Mouse (Mus musculus): ENCODE results near the gene Cyp2b19.
"Not testable (repeated sequence)": the region's sequence is repeated elsewhere in the genome, so short reads cannot be mapped to it uniquely, and the experiment has no call there.

Cyp2b19 gene

GRCm38 (mm10) chr7:26756842-26757241, at the start of gene Cyp2b19:
Gene Cyp2b19, plus strand, starts transcription at chr7:26757142.
- DNase-seq: no peak

- no peak for DNase-seq
Measured at GRCm38 (mm10) chr7:26711061-26711460, 45.9 kb upstream of the Cyp2b19 start.

GRCm38 (mm10) chr7:26738940-26739339, 18.0 kb upstream of the Cyp2b19 start:
- no peak for DNase-seq

DNA sequence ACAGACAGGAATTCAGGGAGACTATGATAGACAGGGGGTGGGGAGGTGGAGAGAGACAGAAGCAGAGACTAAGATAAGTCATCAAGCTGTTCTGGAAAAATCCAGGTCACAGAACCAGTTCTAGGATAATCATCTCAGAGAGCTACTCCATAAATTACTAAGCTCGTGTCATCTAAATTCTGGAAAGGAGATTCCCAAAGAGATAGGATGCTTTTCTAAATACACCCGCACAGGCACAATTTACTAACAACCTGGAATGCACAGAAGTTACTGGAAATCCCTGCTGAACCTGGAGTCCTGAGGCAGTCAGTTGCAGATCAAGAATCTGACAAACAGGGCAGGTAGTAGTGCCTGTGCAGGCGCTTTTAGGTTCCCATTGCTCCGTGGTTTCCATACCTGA, 13.0 kb upstream of the Cyp2b19 start:
- no peak for DNase-seq

GRCm38 (mm10) chr7:26745486-26745885, 11.5 kb upstream of the Cyp2b19 start:
- DNase-seq: no peak

GRCm38 (mm10) chr7:26767084-26767483, 10.1 kb downstream of the Cyp2b19 start:
- DNase-seq: no peak

GRCm38 (mm10) chr7:26769881-26770470, 13.0 kb downstream of the Cyp2b19 start:
- no peak for DNase-seq

- no peak for DNase-seq
Measured at GRCm38 (mm10) chr7:26772866-26773586, 16.1 kb downstream of the Cyp2b19 start.

DNA sequence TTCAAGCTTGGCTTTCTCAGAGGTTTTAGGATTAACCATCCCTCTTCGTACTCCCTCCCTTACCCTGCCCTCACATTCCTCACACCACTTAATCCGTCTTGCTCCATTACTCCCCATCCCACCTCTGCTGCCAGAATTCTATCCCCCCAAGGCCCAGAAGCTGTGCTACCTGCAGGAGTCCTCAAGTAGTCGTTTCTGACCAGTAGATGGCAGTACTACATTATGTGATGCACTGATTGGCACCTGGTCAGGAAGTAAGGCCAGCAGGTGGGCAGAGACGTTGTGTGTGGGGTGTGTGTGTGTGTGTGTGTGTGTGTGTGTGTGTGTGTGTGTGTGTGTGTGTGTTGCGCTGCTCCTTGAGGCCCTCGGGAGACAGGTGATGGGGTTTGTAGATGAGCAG, 18.9 kb downstream of the Cyp2b19 start:
- DNase-seq: no peak

DNA sequence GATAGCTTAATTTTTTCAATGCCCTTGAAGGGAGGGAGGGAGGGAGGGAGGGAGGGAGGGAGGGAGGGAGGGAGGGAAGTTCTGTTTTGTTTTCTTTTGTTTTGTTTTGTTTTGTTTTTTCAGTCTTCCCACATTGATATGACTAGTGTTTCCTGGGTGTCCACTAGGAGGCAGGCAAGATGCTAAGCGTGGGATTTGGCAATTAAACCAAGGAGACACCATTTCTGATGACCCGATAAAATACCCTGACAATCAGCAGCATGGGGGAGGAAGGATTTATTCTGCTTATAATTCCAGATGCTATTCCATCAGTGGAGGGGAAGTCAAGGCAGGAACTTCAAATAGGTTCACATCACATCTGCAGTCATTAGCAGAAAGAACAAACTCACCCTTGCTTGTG, 20.9 kb downstream of the Cyp2b19 start:
- DNase-seq: no peak

GRCm38 (mm10) chr7:26778474-26778873, 21.5 kb downstream of the Cyp2b19 start:
- DNase-seq: peak; percentile 6

DNA sequence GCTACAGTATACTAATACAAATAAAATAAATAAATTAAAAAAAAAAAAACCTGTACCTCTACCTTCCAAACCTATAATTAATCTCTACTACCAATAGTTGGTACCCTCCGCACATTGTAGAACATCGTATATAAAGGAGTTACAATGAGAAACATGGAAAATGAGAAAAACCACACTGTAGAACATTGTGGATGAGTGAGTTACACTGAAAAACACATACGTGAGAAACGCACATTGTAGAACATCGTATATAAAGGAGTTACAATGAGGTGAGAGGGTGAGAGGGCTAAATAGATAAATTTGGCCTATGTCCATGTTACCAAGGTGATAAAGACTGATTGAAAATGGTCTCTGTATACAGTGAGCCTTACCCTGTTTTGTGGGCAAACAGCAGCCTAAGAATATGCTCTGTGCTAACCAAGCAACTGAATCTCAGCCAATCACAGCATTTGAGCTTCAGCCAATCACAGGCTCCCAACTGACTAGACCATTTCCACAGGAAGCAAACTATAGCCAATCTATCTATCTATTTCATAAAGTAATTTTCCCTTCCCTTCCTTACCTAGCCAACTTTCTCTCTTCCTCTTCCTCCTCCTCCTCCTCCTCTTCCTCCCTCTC, 23.0 kb downstream of the Cyp2b19 start:
- DNase-seq: no peak

DNA sequence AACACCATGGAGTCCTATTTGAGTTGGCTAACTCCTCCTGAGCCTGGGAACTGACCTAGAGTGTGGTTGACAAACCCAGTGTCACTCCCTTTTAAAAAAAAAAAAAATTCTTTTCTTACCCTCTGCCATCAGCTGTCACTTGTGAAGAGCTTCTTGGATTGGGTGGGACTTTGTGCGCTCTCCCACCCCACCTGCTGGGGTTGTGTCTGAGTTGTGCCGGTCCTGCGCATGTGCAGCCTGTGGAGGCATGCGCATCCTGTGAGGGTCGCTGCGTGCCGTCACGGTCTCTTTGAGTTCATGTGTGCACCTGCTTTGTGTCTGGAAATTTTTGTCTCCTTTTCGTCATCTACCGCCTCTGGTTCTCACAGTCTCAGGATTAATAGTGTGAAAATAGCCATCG, 23.6 kb downstream of the Cyp2b19 start:
- no peak for DNase-seq

DNA sequence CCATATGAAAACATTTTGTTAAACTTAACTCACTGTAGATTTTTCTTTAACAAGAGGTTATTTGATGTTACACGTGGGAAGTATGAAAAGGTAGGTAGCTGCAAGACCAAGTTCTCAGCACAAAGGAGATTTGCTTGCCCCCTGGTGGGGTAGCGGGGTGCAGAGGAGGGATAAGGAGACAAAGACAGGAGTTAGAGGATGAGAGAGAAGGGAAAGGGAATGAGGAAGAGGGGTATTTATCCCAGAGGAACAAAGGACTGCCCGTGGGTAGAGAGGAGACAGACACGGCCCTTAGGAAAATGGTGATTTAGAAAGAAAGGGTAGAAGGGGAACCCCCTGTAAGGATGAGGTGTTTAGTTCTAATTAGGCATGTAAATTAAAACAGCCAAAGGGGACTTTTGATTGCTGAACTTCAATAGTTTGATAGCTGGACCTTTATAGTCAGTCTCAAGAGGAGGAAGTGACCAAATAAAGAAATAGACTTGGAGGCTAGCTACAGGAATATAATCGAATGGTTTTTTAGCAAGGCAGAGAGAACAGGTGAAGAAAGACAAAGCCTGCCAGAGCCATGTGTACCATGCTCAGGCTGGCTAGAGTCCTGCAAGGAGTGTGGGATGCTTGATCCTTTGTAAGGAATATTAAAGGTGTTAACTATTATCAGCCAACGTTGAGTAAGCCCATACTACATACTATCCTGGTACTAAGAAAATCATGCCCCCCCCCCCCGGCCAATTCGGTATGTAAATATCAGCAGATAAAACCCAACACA, 24.2 kb downstream of the Cyp2b19 start:
- DNase-seq: no peak

DNA sequence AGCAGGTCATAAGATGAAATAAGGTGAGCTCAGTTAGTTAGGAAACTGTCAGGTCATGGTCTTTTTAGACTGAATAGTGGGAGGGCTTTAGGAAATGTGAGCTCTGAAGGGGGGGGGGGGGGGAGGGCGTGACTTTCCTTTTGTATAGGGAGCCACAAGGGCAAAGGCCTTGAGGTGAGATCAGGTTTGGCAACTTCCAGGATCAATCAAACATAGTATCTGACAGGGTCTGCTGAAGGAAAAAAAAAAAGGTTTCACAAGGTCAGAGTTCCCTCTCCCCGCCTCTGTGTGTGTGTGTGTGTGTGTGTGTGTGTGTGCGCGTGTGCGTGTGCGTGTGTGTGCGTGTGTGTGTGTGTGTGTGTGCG, 24.8 kb downstream of the Cyp2b19 start:
- no peak for DNase-seq

DNA sequence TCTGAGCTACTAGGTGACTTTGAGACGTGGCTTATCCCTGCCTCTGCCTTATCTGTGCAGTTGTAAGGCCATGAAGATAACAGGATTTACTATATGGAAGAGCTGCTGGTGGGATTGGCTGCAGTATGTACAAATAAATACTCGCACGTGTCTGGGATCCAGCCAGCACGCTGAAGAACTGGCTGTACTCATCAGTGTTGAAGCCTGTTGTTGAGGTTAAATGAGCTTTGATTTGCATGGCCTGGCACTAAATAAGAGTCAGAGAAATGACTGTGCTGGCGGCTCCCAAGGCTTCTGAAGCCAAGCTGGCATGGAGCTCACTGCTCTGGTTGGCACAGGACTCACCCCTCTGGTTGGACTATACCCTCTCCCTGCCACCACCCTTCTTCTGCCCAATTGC, 26.2 kb downstream of the Cyp2b19 start:
- peak; percentile 2 for DNase-seq

GRCm38 (mm10) chr7:26786013-26786412, 29.1 kb downstream of the Cyp2b19 start:
- DNase-seq: not testable (repeated sequence)

DNA sequence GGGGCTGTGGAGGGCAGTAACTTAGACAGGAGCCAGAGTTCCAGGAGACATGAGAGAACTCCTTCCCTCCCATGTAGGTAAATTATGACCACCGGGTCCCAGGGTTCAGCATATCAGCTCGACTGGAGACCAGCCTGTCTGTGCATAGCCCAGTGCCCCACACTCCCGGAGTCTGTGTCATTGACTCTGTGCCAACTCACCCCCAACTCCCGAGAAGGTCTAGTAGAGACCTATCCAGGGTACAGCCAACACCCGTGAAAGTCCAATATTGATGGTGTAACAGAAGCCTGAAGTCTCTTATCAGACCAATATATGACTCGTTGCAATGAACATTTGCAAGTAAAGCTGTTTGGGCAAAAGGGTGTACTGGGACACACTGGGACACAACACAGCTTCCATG, 33.0 kb downstream of the Cyp2b19 start:
- no peak for DNase-seq

- DNase-seq: no peak
Measured at GRCm38 (mm10) chr7:26800104-26800503, 43.2 kb downstream of the Cyp2b19 start.

DNA sequence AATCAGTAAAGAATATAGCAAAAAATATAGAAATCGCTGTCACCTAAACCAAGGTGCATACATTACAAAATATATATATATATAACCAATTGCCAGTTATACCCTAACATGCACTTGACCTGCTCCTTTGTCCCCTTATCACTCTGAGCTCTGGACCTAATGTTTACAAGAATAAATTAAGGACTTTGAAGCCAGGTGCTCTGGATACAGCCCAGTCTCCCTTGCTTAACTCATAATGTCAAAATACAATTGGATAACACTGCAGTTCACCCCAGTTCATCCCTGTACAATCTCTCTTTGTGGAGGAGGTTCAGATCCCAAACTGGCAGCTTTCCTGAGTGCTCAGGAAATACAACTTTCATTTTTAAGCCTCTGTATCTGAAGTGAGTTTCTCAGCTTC, 44.1 kb downstream of the Cyp2b19 start:
- DNase-seq: no peak

DNA sequence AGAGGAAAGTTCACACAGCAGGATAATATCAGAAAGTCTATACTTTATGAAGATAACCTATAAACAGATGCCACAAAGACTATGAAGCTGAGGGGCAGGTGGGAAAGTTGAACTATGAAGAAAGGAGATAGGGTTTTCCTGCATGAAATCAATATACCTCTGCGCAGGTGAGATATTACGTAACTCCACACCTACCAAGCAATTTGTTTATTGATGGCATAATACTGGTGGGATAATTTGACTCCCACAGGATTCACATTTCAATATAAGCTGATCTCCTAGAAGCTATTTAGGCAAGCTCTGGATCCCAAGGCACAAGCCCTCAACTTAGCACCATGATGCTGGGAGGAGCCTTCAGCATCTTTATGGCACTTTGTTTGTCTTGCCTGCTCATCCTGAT, 51.6 kb downstream of the Cyp2b19 start, which contains the start of gene Cyp2g1:
Cyp2g1 (plus strand) TSS at position 301 of the 400 bp plus-strand sequence.
- no peak for DNase-seq

Data from cerebellum, adult 11 months (tissue).